In genomic region chr16:44139536-44140185, GRCm38 (mm10) we compare ENCODE assay signal across 8 mouse cellular contexts. TPM values are rescaled to one million over a fixed set of nuclear protein-coding genes. Genes with fewer than 3 reads are reported as not detected.
DNase-seq lines count a peak whose midpoint lies in the region; ATAC-seq lines count a peak whose summit lies in the region.

Gene Atp6v1a, minus strand, starts transcription at chr16:44139705.
Gene Naa50, plus strand, starts transcription at chr16:44139830.

- no peaks in the 10 kb centered on the region for H3K36me3 ChIP-seq in hindbrain, embryonic 11.5 days (ENCODE audit: control insufficient read depth, insufficient read depth, low read length)

- H3K9ac ChIP-seq in hindbrain, embryonic 11.5 days (ENCODE audit: low read depth, low read length): peak within 1 kb of the TSS; percentile 86

- no peaks in the 10 kb centered on the region for H3K27me3 ChIP-seq in hindbrain, embryonic 11.5 days (ENCODE audit: control insufficient read depth, insufficient read depth, low read length)

- no peaks in the 10 kb centered on the region for H3K4me1 ChIP-seq in hindbrain, embryonic 11.5 days (replicated peaks; ENCODE audit: control insufficient read depth, insufficient read depth, low read length)

- ATAC-seq in frontal cortex, adult (ENCODE audit: low TSS enrichment): peak; percentile 70
- ATAC-seq in hindbrain, embryonic 11.5 days (ENCODE audit: low FRiP score): peak; percentile 89

- peak within 1 kb of the TSS; percentile 97 for H3K27ac ChIP-seq in hindbrain, embryonic 11.5 days (ENCODE audit: low read depth, low read length)

- H3K4me3 ChIP-seq in hindbrain, embryonic 11.5 days (ENCODE audit: low read depth, low read length): peak within 1 kb of the TSS; percentile 97

- H3K4me2 ChIP-seq in hindbrain, embryonic 11.5 days (replicated peaks; ENCODE audit: low read depth, low read length): peak within 1 kb of the TSS; percentile 82

- H3K9me3 ChIP-seq in hindbrain, embryonic 11.5 days (ENCODE audit: control insufficient read depth, low read length): no peaks in the 10 kb centered on the region

- DNase-seq in MN1 (ENCODE audit: low spot score): peak; percentile 91
- peak; percentile 93 for DNase-seq in cerebellum, adult 9-10 months
- peak; percentile 96 for DNase-seq in hindbrain, embryonic 11.5 days (ENCODE audit: low spot score)
- peak; percentile 90 to 92 for DNase-seq in layer of hippocampus, postnatal 36 days
- peak; percentile 89 for DNase-seq in lung, postnatal 36 days
- DNase-seq in retina, postnatal 1 day: peak; percentile 96
- peak; percentile 86 to 87 for DNase-seq in urinary bladder, adult 18-20 months (ENCODE audit: low spot score in 2 of 2)

- under 1% methylated on average over 63 of the region's 71 CpGs for WGBS in hindbrain, embryonic 11.5 days

RNA-seq across cellular contexts. Expression of gene Atp6v1a, which starts in this region (rescaled TPM):
- polyA plus RNA-seq in hindbrain, embryonic 11.5 days (2014; fragmentation: Nextera tagmentation; extraction: Ambion mirVana): 73.9 and 82.8 TPM in 2 replicates
- 100 to 1,000 TPM; 559 to 583 TPM for total RNA-seq in layer of hippocampus, postnatal 36 days (2021)

RNA-seq across cellular contexts. Expression of gene Naa50, which starts in this region (rescaled TPM):
- polyA plus RNA-seq in hindbrain, embryonic 11.5 days (2014; fragmentation: Nextera tagmentation; extraction: Ambion mirVana): 76.0 and 86.1 TPM in 2 replicates
- 10 to 100 TPM; 64.5 to 68.8 TPM for total RNA-seq in layer of hippocampus, postnatal 36 days (2021)

Comparison
In these comparisons a context has a peak if more than half of its experiments do, and no peak if none do; other contexts are left out.
1. Peak in every context shown above with its lines: DNase-seq, ATAC-seq, H3K4me3 ChIP-seq and H3K27ac ChIP-seq.